Mouse (Mus musculus) embryonic facial prominence, embryonic 13.5 days (tissue): ENCODE measurements around the gene Pcnx2. TPM values are rescaled to one million over a fixed set of nuclear protein-coding genes. Genes with fewer than 3 reads are reported as not detected.

Source experiments
- ATAC-seq: fragments of 200-750 bp; cut with Nextera tagmentation; 2 replicates; pipeline ENCODE4 v1.8.0; 2017; ENCODE audit warnings: low read depth; ENCODE audit not compliant: insufficient number of reproducible peaks, insufficient read depth, low FRiP score, low TSS enrichment
- H3K27ac ChIP-seq: fragments of 300-500 bp; sonication (generic); 2 replicates; pipeline ENCODE4 v1.5.1; 2015; ENCODE audit warnings: moderate library complexity, mild to moderate bottlenecking, inconsistent platforms
- H3K27me3 ChIP-seq: fragments of 300-500 bp; sonication (generic); 2 replicates; pipeline ENCODE4 v1.6.1; 2015; ENCODE audit warnings: mild to moderate bottlenecking, inconsistent platforms
- H3K36me3 ChIP-seq: fragments of 300-500 bp; sonication (generic); 2 replicates; pipeline ENCODE4 v1.6.1; 2015; ENCODE audit warnings: mild to moderate bottlenecking, inconsistent platforms
- H3K4me1 ChIP-seq: fragments of 300-500 bp; sonication (generic); 2 replicates; pipeline ENCODE4 v1.6.1; 2015; ENCODE audit warnings: inconsistent platforms
- H3K4me2 ChIP-seq: fragments of 300-500 bp; sonication (generic); 2 replicates; pipeline ENCODE4 v1.6.1; 2015; ENCODE audit warnings: moderate library complexity, mild to moderate bottlenecking, inconsistent platforms
- H3K4me3 ChIP-seq: fragments of 300-500 bp; sonication (generic); 2 replicates; pipeline ENCODE4 v1.5.1; 2015; ENCODE audit warnings: mild to moderate bottlenecking, inconsistent platforms
- H3K9ac ChIP-seq: fragments of 300-500 bp; sonication (generic); 2 replicates; pipeline ENCODE4 v1.6.1; 2015; ENCODE audit warnings: mild to moderate bottlenecking, inconsistent platforms
- H3K9me3 ChIP-seq: fragments of 300-500 bp; sonication (generic); 2 replicates; pipeline ENCODE4 v1.6.1; 2016; ENCODE audit warnings: inconsistent platforms
- WGBS: fragments of 180-500 bp; shearing (Covaris S2); methylation state at CpG from one replicate; pipeline ENCODE4 v1.1.7; 2015; ENCODE audit warnings: mixed read lengths; 5-methylcytosine and 5-hydroxymethylcytosine counted together
- polyA plus RNA-seq: library from polyadenylated mRNA; unstranded; fragments of >200 nt; fragmentation: Nextera tagmentation; extraction: Ambion mirVana; gene quantifications from 2 replicates; pipeline ENCODE4 v1.2.1, GENCODE M21; 2015

Gene Pcnx2
- polyA plus RNA-seq, 1 experiment from 2014 or later = 0.37 TPM

DNA sequence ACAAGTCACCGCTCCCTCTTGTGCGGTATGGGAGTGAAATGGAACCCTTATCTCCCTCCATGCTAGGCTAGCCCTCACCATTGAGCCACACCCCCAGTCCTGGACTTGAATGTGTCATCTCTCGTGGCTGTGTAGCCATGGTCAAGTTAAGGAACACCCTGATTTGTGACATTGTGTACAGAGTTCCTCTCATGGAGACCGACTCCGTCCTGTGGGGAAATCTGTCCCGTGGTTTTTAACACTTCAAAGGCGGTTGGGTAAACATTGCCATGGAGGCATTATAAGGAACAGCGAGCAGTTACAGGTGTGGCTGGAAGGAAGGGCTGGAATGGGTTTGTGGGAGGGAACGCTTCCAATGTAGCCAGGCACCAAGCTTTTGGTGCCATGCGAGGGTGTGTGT is 18.9 kb upstream of the Pcnx2 start:
- Histone ChIP-seq H3K4me2 (no peak overlapping the region), H3K27ac (no peak overlapping the region), H3K9me3 (no peaks in the 10 kb centered on the region), H3K4me1 (0 out of 2 replicates have a peak, but pooled peaks cover 3% of the 10 kb centered on the region), H3K36me3 (no peaks in the 10 kb centered on the region), H3K4me3 (no peak overlapping the region), H3K27me3 (peaks cover 27% of the 10 kb centered on the region), H3K9ac (no peak overlapping the region)
- no peak for ATAC-seq
- 72% methylated on average over 10 of the region's 10 CpGs for WGBS

DNA sequence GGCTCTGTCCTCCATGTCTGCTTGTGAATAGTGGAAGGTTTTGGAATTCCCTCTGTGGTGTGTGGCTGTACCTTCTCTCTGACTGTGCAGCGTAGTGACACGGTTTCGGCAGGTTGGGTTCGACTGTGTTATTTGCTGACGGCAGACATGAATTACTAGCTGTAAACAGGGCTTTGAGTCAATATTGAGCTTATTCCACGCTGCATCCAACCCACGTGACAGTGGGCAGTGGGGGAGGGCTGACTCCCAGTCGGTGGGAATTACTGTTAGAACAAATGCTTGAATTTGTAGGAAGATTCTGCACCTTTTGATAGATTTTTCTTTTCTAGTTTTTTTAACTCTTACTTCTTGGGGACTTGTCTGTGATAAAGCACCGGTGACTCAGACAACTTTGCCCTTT is 16.3 kb upstream of the Pcnx2 start:
- Histone ChIP-seq H3K9me3 (no peaks in the 10 kb centered on the region), H3K27me3 (peaks cover 53% of the 10 kb centered on the region), H3K36me3 (no peaks in the 10 kb centered on the region)

DNA sequence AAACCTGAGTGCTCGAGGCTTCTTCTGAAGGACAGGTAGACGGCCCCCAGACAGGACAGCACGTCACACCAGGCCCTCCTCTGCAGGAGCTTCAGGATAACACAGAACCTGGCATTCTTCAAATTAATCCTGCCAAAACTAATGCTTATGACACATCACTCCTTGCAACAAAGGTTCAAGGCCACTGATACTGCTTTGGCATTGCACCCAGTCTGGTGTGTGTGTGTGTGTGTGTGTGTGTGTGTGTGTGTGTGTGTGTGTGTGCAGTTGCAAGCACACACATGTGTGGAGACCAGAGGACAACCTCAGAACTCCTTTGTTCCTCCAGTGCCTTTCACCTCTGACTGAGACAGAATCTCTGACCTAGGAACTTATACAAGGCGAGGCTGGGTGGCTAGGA is 15.1 kb upstream of the Pcnx2 start:
- Histone ChIP-seq H3K4me1 (peaks cover 17% of the 10 kb centered on the region), H3K9ac (no peak overlapping the region), H3K27me3 (peaks cover 65% of the 10 kb centered on the region), H3K4me3 (no peak overlapping the region), H3K36me3 (no peaks in the 10 kb centered on the region), H3K27ac (no peak overlapping the region), H3K9me3 (no peaks in the 10 kb centered on the region), H3K4me2 (no peak overlapping the region)
- WGBS = 77% methylated on average over 4 of the region's 4 CpGs
- ATAC-seq = no peak

More for the DNA sequence above, 16.3 kb upstream of the Pcnx2 start:
- Histone ChIP-seq H3K4me1 (peaks cover 17% of the 10 kb centered on the region), H3K4me2 (no peak overlapping the region), H3K9ac (no peak overlapping the region), H3K27ac (no peak overlapping the region), H3K4me3 (no peak overlapping the region)
- WGBS = 79% methylated on average over 9 of the region's 9 CpGs
- ATAC-seq = no peak

DNA sequence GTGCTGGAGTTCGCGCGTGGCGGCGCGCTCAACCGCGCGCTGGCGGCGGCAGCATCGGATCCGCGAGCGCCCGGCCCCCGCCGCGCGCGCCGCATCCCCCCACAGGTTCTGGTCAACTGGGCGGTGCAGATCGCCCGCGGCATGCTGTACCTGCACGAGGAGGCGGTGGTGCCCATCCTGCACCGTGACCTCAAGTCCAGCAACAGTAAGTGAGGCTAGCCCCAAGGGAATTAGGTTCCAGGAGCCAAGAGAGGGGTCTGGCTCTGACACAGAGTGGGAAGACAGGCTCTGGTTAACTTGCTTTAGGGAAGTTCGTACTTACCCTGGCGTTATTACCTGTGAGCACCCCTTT is 13.1 kb upstream of the Pcnx2 start:
- WGBS = 3% methylated on average over 29 of the region's 31 CpGs
- Histone ChIP-seq H3K27me3 (peaks cover 73% of the 10 kb centered on the region), H3K9ac (peak overlapping the region; percentile 64), H3K4me3 (peak overlapping the region; percentile 57), H3K4me2 (peak overlapping the region; percentile 100), H3K36me3 (no peaks in the 10 kb centered on the region), H3K9me3 (no peaks in the 10 kb centered on the region), H3K27ac (no peak overlapping the region), H3K4me1 (peaks cover 17% of the 10 kb centered on the region)
- no peak for ATAC-seq

DNA sequence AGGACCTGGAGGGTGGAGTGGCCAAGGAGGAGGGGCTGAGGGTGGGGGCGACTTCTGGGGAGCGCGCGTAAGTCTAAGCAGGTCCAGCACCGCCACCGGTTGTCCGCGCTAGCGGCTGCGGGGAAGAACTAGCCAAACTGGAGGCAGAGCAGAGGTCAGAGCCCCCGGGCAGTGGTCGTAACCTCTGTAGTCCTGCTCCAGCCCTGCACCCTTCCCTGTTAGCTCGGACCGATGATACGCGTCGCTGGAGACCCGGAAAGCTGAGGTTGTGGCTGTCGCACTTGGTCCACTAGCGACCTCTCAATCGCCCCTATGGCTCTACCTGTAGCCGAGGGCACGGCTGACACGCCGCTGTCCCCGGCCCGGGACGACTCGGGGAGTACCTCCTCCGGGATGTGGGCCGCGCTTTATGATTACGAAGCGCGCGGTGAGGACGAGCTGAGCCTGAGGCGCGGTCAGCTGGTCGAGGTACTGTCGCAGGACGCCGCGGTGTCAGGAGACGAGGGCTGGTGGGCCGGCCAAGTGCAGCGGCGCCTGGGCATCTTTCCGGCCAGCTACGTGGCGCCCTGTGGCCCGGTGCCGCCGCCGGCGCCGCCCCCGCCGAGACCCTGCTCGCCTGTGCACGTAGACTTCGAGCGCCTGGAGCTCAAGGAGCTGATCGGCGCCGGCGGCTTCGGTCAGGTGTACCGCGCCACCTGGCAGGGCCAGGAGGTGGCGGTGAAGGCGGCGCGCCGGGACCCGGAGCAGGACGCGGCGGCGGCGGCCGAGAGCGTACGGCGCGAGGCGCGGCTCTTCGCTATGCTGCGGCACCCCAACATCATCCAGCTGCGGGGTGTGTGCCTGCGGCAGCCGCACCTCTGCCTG is 12.5 kb upstream of the Pcnx2 start, which contains the start of gene Map3k21:
TSS of gene Map3k21 (plus strand) at position 86 of the 864 bp plus-strand sequence.
- under 1% methylated on average over 93 of the region's 93 CpGs for WGBS
- H3K4me2 ChIP-seq = peak within 1 kb of the TSS; percentile 100
- 0 out of 2 replicates have a peak, but pooled peaks have one; percentile 17 for ATAC-seq
- H3K36me3 ChIP-seq = no peaks in the 10 kb centered on the region
- H3K9me3 ChIP-seq = no peaks in the 10 kb centered on the region
- peaks cover 73% of the 10 kb centered on the region for H3K27me3 ChIP-seq
- no peak within 1 kb of the TSS for H3K27ac ChIP-seq
- peak within 1 kb of the TSS; percentile 57 for H3K4me3 ChIP-seq
- H3K4me1 ChIP-seq = peaks cover 17% of the 10 kb centered on the region
- peak within 1 kb of the TSS; percentile 64 for H3K9ac ChIP-seq

DNA sequence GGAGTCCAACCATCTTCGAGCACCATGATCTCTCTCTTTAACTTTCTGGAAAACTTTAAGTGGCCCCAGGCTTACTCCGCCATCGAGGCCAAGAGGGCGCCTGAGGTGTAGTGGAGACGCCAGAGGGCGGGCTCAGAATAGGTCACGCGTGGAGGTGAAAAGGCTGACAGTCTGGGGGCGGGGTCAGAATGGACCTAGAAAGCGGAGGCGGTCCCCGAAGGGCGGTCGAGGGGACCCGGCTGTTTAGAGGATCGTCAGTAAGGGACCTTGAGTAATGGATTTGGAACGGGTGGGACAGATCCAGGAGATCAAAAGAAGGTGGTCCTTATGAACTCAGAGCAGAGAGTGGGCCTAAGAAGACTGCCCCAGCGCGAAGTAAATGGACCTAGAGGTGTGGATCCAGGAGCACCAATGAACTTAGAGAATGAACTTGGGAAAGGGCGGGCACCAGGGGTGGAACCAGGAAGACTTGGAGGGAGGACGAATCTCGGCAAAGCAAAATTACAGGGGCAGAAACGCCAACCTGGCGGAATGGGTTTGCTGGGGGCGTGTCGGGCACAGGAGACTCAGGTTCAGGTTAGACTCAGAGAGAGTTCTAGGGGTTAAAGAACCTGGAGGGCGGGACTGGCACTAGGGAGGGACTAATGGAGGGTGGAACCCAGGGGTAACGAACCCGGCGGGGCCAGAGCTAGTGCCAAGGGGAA is 11.7 kb upstream of the Pcnx2 start:
- H3K4me2 ChIP-seq = peak overlapping the region; percentile 100
- H3K4me3 ChIP-seq = peak overlapping the region; percentile 57
- ATAC-seq = peak; percentile 28; the same call in 1 of the 2 replicates
- H3K9me3 ChIP-seq = no peaks in the 10 kb centered on the region
- 5% methylated on average over 30 of the region's 30 CpGs for WGBS
- no peaks in the 10 kb centered on the region for H3K36me3 ChIP-seq
- H3K27me3 ChIP-seq = peaks cover 73% of the 10 kb centered on the region
- peaks cover 17% of the 10 kb centered on the region for H3K4me1 ChIP-seq
- peak overlapping the region; percentile 64 for H3K9ac ChIP-seq
- H3K27ac ChIP-seq = no peak overlapping the region

DNA sequence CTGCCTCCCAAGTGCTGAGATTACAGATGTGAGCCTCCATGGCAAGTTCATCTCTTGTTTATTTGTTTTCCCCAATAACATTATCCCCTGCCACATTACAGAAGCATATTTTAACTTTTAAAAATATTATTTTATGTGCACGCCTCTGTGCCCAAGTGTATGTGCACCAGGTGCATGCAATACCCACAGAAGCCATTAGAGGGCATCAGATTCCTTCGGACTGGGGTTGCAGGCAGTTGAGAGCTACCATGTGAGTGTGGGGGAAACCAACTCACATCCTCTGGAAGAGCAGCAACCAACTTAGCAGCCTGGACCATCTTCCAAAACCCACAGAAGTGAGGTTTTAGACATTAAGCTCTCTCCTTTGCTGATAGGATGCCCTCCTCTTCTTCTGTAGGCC is 9.2 kb upstream of the Pcnx2 start:
- ATAC-seq = no peak
- H3K4me1 ChIP-seq = peaks cover 26% of the 10 kb centered on the region
- H3K4me3 ChIP-seq = no peak overlapping the region
- H3K27ac ChIP-seq = no peak overlapping the region
- no peak overlapping the region for H3K9ac ChIP-seq
- 77% methylated on average over 2 of the region's 2 CpGs for WGBS
- H3K9me3 ChIP-seq = no peaks in the 10 kb centered on the region
- H3K27me3 ChIP-seq = peaks cover 49% of the 10 kb centered on the region
- no peaks in the 10 kb centered on the region for H3K36me3 ChIP-seq
- H3K4me2 ChIP-seq = no peak overlapping the region

DNA sequence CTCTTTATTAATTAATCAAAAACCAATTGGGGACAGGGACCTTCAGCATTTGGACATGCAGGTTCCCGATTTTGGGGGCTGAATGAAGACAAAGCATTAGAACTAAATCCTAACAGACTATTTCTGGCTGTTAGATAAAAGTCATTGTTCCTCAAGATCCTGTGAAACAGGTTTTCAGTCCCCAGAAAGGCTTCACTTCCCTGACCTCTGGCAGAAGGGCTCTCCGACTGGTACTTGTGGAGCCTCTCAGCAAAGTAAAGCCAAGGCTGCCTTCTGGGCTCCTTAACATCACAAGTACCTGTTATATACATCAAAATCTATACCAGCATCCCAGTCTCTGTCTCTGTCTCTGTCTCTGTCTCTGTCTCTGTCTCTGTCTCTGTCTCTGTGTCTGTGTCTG is 7.2 kb upstream of the Pcnx2 start:
- ATAC-seq = no peak
- Histone ChIP-seq H3K27me3 (peaks cover 29% of the 10 kb centered on the region), H3K4me3 (no peak overlapping the region), H3K4me2 (no peak overlapping the region), H3K36me3 (no peaks in the 10 kb centered on the region), H3K27ac (no peak overlapping the region), H3K9ac (no peak overlapping the region), H3K4me1 (peaks cover 17% of the 10 kb centered on the region), H3K9me3 (no peaks in the 10 kb centered on the region)
- 63% methylated on average over 2 of the region's 2 CpGs for WGBS

DNA sequence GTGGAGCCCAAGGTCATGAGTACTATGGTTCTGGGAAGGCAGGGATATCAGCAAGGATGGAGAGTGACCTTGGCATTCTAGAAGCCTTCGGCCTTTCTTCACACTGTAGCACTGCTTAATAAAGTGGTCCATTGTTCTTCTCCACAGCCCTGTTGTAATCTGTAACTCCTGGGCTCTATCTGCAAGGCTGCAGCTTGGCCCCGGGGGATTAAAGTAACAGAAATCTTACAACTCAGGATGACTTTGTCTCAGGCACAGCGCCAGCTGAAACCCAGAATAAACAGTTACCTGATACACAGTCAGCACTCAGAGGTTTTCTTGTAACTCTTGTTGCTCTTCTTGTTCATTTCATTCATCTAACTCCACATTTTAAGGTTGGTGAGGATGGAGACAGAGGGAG is 4.4 kb upstream of the Pcnx2 start:
- H3K4me1 ChIP-seq = peaks cover 19% of the 10 kb centered on the region
- H3K4me3 ChIP-seq = no peak overlapping the region
- 20% methylated on average over 3 of the region's 3 CpGs for WGBS
- H3K27me3 ChIP-seq = peaks cover 18% of the 10 kb centered on the region
- no peak overlapping the region for H3K9ac ChIP-seq
- H3K4me2 ChIP-seq = no peak overlapping the region
- no peak overlapping the region for H3K27ac ChIP-seq
- no peaks in the 10 kb centered on the region for H3K36me3 ChIP-seq
- no peaks in the 10 kb centered on the region for H3K9me3 ChIP-seq
- ATAC-seq = no peak

DNA sequence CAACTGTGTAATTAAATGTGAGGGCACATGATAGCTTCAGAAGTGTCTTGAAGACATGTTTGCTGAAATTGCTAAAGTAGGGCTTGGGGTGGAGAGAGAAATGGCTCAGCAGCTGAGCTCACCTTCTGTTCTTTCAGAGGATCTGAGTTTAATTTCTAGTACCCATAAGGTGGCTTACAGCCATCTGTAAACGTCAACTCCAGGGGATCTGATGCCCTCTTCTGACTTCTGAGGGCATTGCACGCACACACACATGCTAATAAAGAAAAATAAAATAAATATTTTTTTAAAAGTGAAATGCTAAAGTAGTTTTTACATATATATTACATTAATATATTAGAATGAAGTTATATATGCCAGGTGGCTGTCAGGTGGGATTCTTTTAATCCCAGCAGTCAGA is 3.0 kb upstream of the Pcnx2 start:
- H3K4me2 ChIP-seq = no peak overlapping the region
- no peaks in the 10 kb centered on the region for H3K9me3 ChIP-seq

DNA sequence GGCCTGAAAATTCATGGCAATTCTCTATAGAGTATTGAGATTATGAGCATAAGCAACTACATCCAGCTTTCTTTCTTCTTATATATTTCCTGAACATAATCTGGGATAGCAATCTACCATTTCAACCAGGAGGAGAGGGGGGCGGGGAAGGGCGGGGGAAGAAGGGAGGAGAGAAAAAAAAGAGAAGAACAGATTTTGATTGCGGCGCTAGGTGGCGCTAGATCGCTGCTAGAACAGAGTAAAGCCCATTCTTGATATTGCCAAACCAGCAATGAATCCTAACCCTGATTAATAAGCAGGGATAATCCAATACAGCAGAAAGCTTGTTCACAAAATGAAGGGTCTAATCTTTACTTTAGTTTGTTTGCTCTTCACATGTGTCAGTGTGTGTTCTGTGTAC is 782 bp upstream of the Pcnx2 start:
- H3K4me3 ChIP-seq = no peak overlapping the region
- no peak overlapping the region for H3K4me2 ChIP-seq
- H3K9ac ChIP-seq = no peak overlapping the region
- H3K27me3 ChIP-seq = peaks cover 40% of the 10 kb centered on the region
- H3K9me3 ChIP-seq = no peaks in the 10 kb centered on the region
- H3K27ac ChIP-seq = no peak overlapping the region
- ATAC-seq = no peak
- H3K4me1 ChIP-seq = peaks cover 17% of the 10 kb centered on the region
- 1% methylated on average over 6 of the region's 6 CpGs for WGBS
- H3K36me3 ChIP-seq = no peaks in the 10 kb centered on the region

More for the DNA sequence above, 3.0 kb upstream of the Pcnx2 start:
- H3K4me3 ChIP-seq = no peak overlapping the region
- no peak overlapping the region for H3K27ac ChIP-seq
- ATAC-seq = no peak
- H3K36me3 ChIP-seq = no peaks in the 10 kb centered on the region
- H3K27me3 ChIP-seq = peaks cover 29% of the 10 kb centered on the region
- H3K4me1 ChIP-seq = peaks cover 19% of the 10 kb centered on the region
- 19% methylated on average over 2 of the region's 2 CpGs for WGBS
- no peak overlapping the region for H3K9ac ChIP-seq

DNA sequence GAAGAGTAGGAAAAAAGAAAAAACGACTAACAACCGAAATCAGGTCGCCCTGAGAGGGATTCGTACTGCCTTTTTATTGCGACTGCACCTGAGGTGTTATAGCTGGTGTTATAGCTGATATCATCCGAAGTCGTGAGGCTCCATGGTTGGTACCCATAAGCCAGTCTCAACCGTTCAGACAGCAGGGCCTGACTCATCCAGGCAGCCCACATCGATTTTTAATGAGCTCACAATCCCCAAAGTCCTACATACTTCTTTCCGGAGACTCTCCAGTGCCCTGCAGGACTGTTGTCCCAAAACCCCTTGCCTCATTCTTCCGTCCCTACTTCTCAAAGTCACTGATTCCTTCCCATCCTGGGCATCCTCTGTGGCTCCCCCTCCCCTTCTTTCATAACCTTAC is 729 bp downstream of the Pcnx2 start:
- H3K4me2 ChIP-seq = no peak overlapping the region
- H3K27me3 ChIP-seq = peaks cover 40% of the 10 kb centered on the region
- no peaks in the 10 kb centered on the region for H3K36me3 ChIP-seq
- no peaks in the 10 kb centered on the region for H3K9me3 ChIP-seq
- ATAC-seq = no peak
- H3K4me3 ChIP-seq = no peak overlapping the region
- peaks cover 10% of the 10 kb centered on the region for H3K4me1 ChIP-seq
- no peak overlapping the region for H3K27ac ChIP-seq
- 57% methylated on average over 11 of the region's 11 CpGs for WGBS
- no peak overlapping the region for H3K9ac ChIP-seq
